Comparison of ENCODE assay signal across 8 mouse cellular contexts in the genomic region with DNA sequence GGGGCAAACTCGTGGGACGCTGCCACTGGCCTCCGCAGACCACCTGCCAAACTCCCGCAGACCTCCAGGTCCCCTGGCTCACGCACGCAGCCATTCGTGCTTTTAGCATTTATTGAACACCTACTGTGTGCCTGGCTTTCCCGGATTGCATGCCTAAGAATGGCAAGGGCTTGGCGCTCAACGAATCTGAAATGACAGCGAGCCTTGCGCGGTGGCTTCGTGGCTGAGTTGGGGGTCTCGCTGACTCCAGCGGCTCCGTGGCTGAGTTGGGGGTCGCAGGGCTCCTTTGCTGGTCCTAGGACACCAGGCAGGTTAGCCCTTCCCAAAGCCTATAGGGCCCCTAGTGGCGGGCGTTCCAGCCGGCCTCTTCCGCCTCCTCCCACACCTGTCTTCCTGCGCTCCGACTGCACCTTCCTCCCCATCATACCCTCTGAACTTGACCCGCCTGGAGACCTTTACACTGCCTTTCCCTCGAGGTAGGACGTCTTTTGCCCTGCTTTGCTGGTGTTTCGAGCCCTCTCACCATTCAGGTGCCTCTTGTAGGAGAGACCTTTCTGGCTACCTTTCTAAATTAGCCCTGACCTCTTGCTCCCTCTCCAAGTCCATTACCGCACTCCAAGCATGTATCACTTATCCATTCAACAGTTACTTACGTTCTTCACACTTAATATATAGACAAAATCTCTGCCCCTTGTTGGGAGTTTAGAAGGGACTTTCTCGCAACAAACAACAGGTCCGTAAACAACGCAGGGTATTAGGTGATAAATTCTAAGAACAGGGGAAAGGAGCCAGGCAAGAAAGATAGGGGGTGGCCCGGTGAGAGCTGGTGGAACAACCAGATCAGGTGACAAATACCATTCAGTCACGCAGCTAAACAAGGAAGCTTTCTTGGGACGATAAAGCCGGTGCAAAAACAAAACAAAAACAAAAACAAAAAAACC. TPM values are rescaled to one million over a fixed set of nuclear protein-coding genes. Genes with fewer than 3 reads are reported as not detected.
A peak's percentile ranks its signal among the peaks of the same experiment; 100 is the strongest.
DNase-seq lines count a peak whose midpoint lies in the region; ATAC-seq and TF ChIP-seq lines count a peak whose summit lies in the region.

No protein-coding gene starts in this region.

- TF ChIP-seq POLR2A in MEL (IDR thresholded peaks at IDR 0.05; ENCODE audit: control insufficient read depth in 1 of 2, insufficient read depth in 1 of 2, low read depth in 1 of 2, low read length in 2 of 2, poor library complexity in 1 of 2): peak in 1 of 2 experiments; percentile 18; a peak in 1 of 4 replicates
- no peak for TF ChIP-seq POLR2A in myocyte (IDR thresholded peaks at IDR 0.05; ENCODE audit: insufficient read length, low read depth)

- no peaks in the 10 kb centered on the region for H3K9me3 ChIP-seq in MEL (replicated peaks; ENCODE audit: insufficient read depth, low read length)
- H3K9me3 ChIP-seq in liver, embryonic 13.5 days (replicated peaks): no peaks in the 10 kb centered on the region

- H3K27ac ChIP-seq in MEL (ENCODE audit: control insufficient read depth, low read depth, low read length): peak overlapping the region; percentile 71
- H3K27ac ChIP-seq in liver, embryonic 13.5 days: no peak overlapping the region

- peak; percentile 22 for DNase-seq in gastrocnemius, adult 18-20 months (ENCODE audit: low spot score)
- DNase-seq in gastrocnemius, postnatal 36 days: no peak
- peak; percentile 68 for DNase-seq in MEL (ENCODE audit: low read depth, low spot score)
- no peak for DNase-seq in liver, embryonic 13.5 days
- DNase-seq in ovary, adult 18-20 months (ENCODE audit: low spot score): no peak

- H3K4me2 ChIP-seq in liver, embryonic 13.5 days: peak overlapping the region; percentile 77
- peak overlapping the region; percentile 77 for H3K4me2 ChIP-seq in myocyte (ENCODE audit: low read depth)

- H3K4me3 ChIP-seq in MEL (ENCODE audit: control insufficient read depth in 1 of 2, insufficient read depth in 1 of 2, low read depth in 2 of 2, low read length in 2 of 2) (peak overlapping the region; percentile 69 to 71), myocyte (peak overlapping the region; percentile 32)
- peak overlapping the region; percentile 63 for H3K4me3 ChIP-seq in liver, embryonic 13.5 days (replicated peaks)

- no peaks in the 10 kb centered on the region for H3K27me3 ChIP-seq in MEL (ENCODE audit: control insufficient read depth in 1 of 2, insufficient read depth in 2 of 2, low read length in 2 of 2)
- peaks cover 69% of the 10 kb centered on the region for H3K27me3 ChIP-seq in liver, embryonic 13.5 days
- H3K27me3 ChIP-seq in myocyte (ENCODE audit: control insufficient read depth, insufficient read depth, insufficient read length): no peaks in the 10 kb centered on the region

- TF ChIP-seq RAD21 in MEL (IDR thresholded peaks at IDR 0.05; ENCODE audit: low read depth, low read length): no peak

- ATAC-seq in erythroid progenitor cell, adult 5-6 weeks (replicated peaks; ENCODE audit: low FRiP score, poor library complexity, severe bottlenecking): 0 out of 2 replicates have a peak, but pooled peaks have one; percentile 43
- ATAC-seq in inflammation-experienced regulatory T-cells, adult 6 months: peak; percentile 7
- ATAC-seq in liver, embryonic 13.5 days (ENCODE audit: low read depth): no peak

- H3K9ac ChIP-seq in MEL (ENCODE audit: control insufficient read depth, low read depth, low read length, poor library complexity, severe bottlenecking): peak overlapping the region; percentile 83
- H3K9ac ChIP-seq in liver, embryonic 13.5 days: 0 out of 2 replicates have a peak overlapping the region, but pooled peaks have one; percentile 61

- H3K36me3 ChIP-seq in MEL (ENCODE audit: control insufficient read depth in 1 of 2, insufficient read depth in 2 of 2, low read length in 2 of 2) (peaks cover 0 to 5% of the 10 kb centered on the region in 2 experiments; a peak in 2 of 4 replicates), myocyte (ENCODE audit: control insufficient read depth, insufficient read depth) (no peaks in the 10 kb centered on the region)
- H3K36me3 ChIP-seq in liver, embryonic 13.5 days: no peaks in the 10 kb centered on the region

- peaks cover 3% of the 10 kb centered on the region; the same call in 1 of the 2 replicates for H3K79me2 ChIP-seq in MEL (ENCODE audit: control insufficient read depth, insufficient read depth, low read length, poor library complexity)
- H3K79me2 ChIP-seq in myocyte (ENCODE audit: control insufficient read depth, insufficient read depth): no peaks in the 10 kb centered on the region

- TF ChIP-seq CTCF in MEL (IDR thresholded peaks at IDR 0.05 in 2 of 3, conservative IDR thresholded peaks at IDR 0.05 in 1 of 3; ENCODE audit: control insufficient read depth in 1 of 3, insufficient read depth in 1 of 3, low read depth in 2 of 3, low read length in 3 of 3, poor library complexity in 1 of 3, severe bottlenecking in 1 of 3): peak in 2 of 3 experiments; percentile 4 to 8; a peak in 1 of 6 replicates

- H3ac ChIP-seq in myocyte (ENCODE audit: control insufficient read depth, insufficient read length): peak overlapping the region; percentile 37

- intact Hi-C loops in gastrocnemius, postnatal 36 days (cut with DNase I): loop anchor here (10.0 kb wide), 1 partner anchor 236 kb away; no protein-coding TSS in a partner anchor

- under 1% methylated on average over 34 of the region's 37 CpGs for WGBS in liver, embryonic 13.5 days (ENCODE audit: insufficient replicate concordance)

- H3K4me1 ChIP-seq in MEL (ENCODE audit: control insufficient read depth in 1 of 2, insufficient read depth in 2 of 2, low read length in 2 of 2): peaks cover 2 to 7% of the 10 kb centered on the region in 2 experiments
- H3K4me1 ChIP-seq in liver, embryonic 13.5 days (replicated peaks): peaks cover 13% of the 10 kb centered on the region

- no peak; a peak in 1 of 4 replicates for TF ChIP-seq EP300 in MEL (IDR thresholded peaks at IDR 0.05; ENCODE audit: low read depth in 1 of 2, low read length in 2 of 2)

TF ChIP-seq in MEL, 35 proteins besides CTCF, POLR2A, EP300 and RAD21 (continues in another document):
- TF ChIP-seq ELF1 (IDR thresholded peaks at IDR 0.05; ENCODE audit: low read depth, low read length) (0 out of 2 replicates have a peak, but pooled peaks have one; percentile 43), E2F4 (IDR thresholded peaks at IDR 0.05; ENCODE audit: borderline replicate concordance, low read depth, low read length) (0 out of 2 replicates have a peak, but pooled peaks have one; percentile 21), KAT2A (conservative IDR thresholded peaks at IDR 0.05; ENCODE audit: low read depth, low read length) (no peak), ZKSCAN1 (IDR thresholded peaks at IDR 0.05; ENCODE audit: low read depth, low read length) (peak; percentile 97), USF2 (IDR thresholded peaks at IDR 0.05; ENCODE audit: borderline replicate concordance in 1 of 2, insufficient read depth in 1 of 2, low read depth in 1 of 2, low read length in 2 of 2) (0 out of 4 replicates have a peak, but pooled peaks of 1 of the 2 experiments have one; percentile 16), MYB (IDR thresholded peaks at IDR 0.05; ENCODE audit: low read depth, low read length) (no peak), UBTF (IDR thresholded peaks at IDR 0.05; ENCODE audit: borderline replicate concordance, insufficient read depth, low read depth, low read length) (0 out of 2 replicates have a peak, but pooled peaks have one; percentile 15), BHLHE40 (IDR thresholded peaks at IDR 0.05; ENCODE audit: borderline replicate concordance, low read depth, low read length) (no peak), CHD1 (IDR thresholded peaks at IDR 0.05; ENCODE audit: low read depth, low read length) (no peak), CHD2 (IDR thresholded peaks at IDR 0.05; ENCODE audit: low read length) (no peak), MAFK (IDR thresholded peaks at IDR 0.05; ENCODE audit: borderline replicate concordance, low read depth, low read length) (no peak)

TF ChIP-seq in myocyte, 11 proteins besides CTCF, POLR2A, EP300 and RAD21:
- peak in 2 of 3 experiments; percentile 7 to 36 for TF ChIP-seq MYOD1 (IDR thresholded peaks at IDR 0.05; ENCODE audit: control insufficient read depth in 1 of 3, insufficient read length in 2 of 3, low read depth in 2 of 3)
- TF ChIP-seq CEBPB (IDR thresholded peaks at IDR 0.05; ENCODE audit: insufficient read depth, poor library complexity, severe bottlenecking): no peak
- TF ChIP-seq E2F4 (IDR thresholded peaks at IDR 0.05; ENCODE audit: insufficient read depth): no peak
- no peak for TF ChIP-seq SRF (IDR thresholded peaks at IDR 0.05; ENCODE audit: control insufficient read depth, insufficient read length, low read depth)
- TF ChIP-seq POLR2AphosphoS2 (IDR thresholded peaks at IDR 0.05; ENCODE audit: insufficient read length, low read depth): no peak
- TF ChIP-seq TCF12 (IDR thresholded peaks at IDR 0.05; ENCODE audit: insufficient read depth, poor library complexity, severe bottlenecking): no peak
- peak in 1 of 3 experiments; percentile 13 for TF ChIP-seq MYOG (IDR thresholded peaks at IDR 0.05; ENCODE audit: control insufficient read depth in 1 of 3, insufficient read depth in 1 of 3, insufficient read length in 2 of 3, low read depth in 2 of 3)

RNA-seq across cellular contexts. Expression of a gene that starts 0.9 kb away (rescaled TPM):
- 10 to 100 TPM; 43.7 to 51.4 TPM for total RNA-seq in gastrocnemius, adult 18-20 months (2021)
- total RNA-seq in gastrocnemius, postnatal 36 days (2021): 10 to 100 TPM; 37.5 to 41.5 TPM
- 4.7 and 5.8 TPM in 2 replicates for total RNA-seq in MEL (2012; rRNA removed)
- polyA plus RNA-seq in MEL (2012; ENCODE audit: insufficient read depth in 1 of 2, insufficient read length in 2 of 2, low read depth in 1 of 2, low replicate concordance in 2 of 2, missing spikeins in 1 of 2) (1 to 10 TPM in 1 of 2 experiments, not detected in 1; 8.4 TPM), myocyte (2012; fragmentation: generic; extraction: Trizol) (3.1 TPM)
- total RNA-seq in erythroid progenitor cell, adult 5-6 weeks (2015; ENCODE audit: low replicate concordance): 4.7 TPM in 1 of 2 replicates, not detected in the other
- 0.26 and 1.4 TPM in 2 replicates for total RNA-seq in erythroid progenitor cell, adult 5-6 weeks (2017; ENCODE audit: low replicate concordance)
- 1 to 10 TPM in 2 of 3 experiments, under 1 TPM in 1; 0.98 to 3.4 (median 2.8) TPM for polyA plus RNA-seq in inflammation-experienced regulatory T-cells, adult 6 months (2017; shearing (Covaris generic))
- polyA plus RNA-seq in liver, embryonic 13.5 days (2015; fragmentation: Nextera tagmentation; extraction: Ambion mirVana): 0.36 and 0.59 TPM in 2 replicates

Comparison
In these comparisons a context has a peak if more than half of its experiments do, and no peak if none do; other contexts are left out.
1. DNase-seq: peak in gastrocnemius, adult 18-20 months (single experiment) and MEL (single experiment); none in gastrocnemius, postnatal 36 days (0 of 2), liver, embryonic 13.5 days (single experiment) and ovary, adult 18-20 months (single experiment).
2. Peak in every context shown above with its lines, with median percentiles within 50 percentile points of each other: H3K4me3 ChIP-seq.